ENCODE assay signal across 12 mouse cellular contexts in the genomic region with DNA sequence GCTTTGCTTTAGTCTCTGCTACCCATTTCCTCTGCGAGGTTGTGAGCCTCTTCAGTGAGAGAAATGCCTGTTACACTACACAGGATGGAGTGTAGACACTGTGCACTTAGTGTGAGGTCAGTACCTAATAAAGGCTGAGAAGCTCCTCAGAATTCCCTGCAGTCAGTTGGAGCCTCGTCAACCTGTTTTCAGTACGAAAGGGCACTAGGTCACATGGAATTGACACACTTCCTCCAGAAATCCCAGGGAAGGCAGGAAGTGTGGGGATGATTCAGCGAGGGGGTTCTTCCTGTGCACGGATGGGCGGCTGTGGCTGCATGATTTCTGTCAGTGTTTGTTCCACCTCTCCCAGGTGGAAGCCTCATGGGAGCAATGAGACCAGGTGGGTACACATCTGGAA. TPM values are rescaled to one million over a fixed set of nuclear protein-coding genes. Genes with fewer than 3 reads are reported as not detected.
DNase-seq lines count a peak whose midpoint lies in the region; ATAC-seq and TF ChIP-seq lines count a peak whose summit lies in the region.
"Had no signal": no experiment of that assay in that cellular context is flagged by ENCODE, and none has a peak within 500 bp of the region (broad histone marks: within the 10 kb centered on the region; RNA-seq: fewer than 3 reads in every experiment).

No protein-coding gene starts in this region.

- TF ChIP-seq CTCF in lung, adult 2 months (IDR thresholded peaks at IDR 0.05; ENCODE audit: insufficient read depth, low read length), result no peak

- no peaks in the 10 kb centered on the region for H3K9me3 ChIP-seq in lung, embryonic 15.5 days
- H3K9me3 ChIP-seq in kidney, embryonic 15.5 days (replicated peaks), result no peaks in the 10 kb centered on the region
- H3K9me3 ChIP-seq in stomach, embryonic 16.5 days (replicated peaks; ENCODE audit: control insufficient read depth, low read length), result no peaks in the 10 kb centered on the region

- WGBS in lung, embryonic 15.5 days, result 44% methylated on average over 6 of the region's 6 CpGs
- 37% methylated on average over 6 of the region's 6 CpGs for WGBS in lung, adult 2 months
- WGBS in kidney, embryonic 15.5 days, result 31% methylated on average over 6 of the region's 6 CpGs
- 49% methylated on average over 6 of the region's 6 CpGs for WGBS in stomach, embryonic 16.5 days

- no peaks in the 10 kb centered on the region for H3K27me3 ChIP-seq in lung, embryonic 15.5 days
- no peaks in the 10 kb centered on the region for H3K27me3 ChIP-seq in kidney, embryonic 15.5 days
- no peaks in the 10 kb centered on the region for H3K27me3 ChIP-seq in stomach, embryonic 16.5 days (ENCODE audit: control insufficient read depth, insufficient read depth, low read length)

- ATAC-seq in lung, embryonic 15.5 days (ENCODE audit: borderline replicate concordance, extremely low read depth, low FRiP score, low TSS enrichment), result no peak; the same call in 1 of the 2 replicates
- ATAC-seq in kidney, embryonic 15.5 days (replicated peaks; ENCODE audit: low FRiP score), result peak; percentile 50
- ATAC-seq in stomach, embryonic 16.5 days (ENCODE audit: insufficient read depth, low FRiP score), result peak; percentile 51; the same call in 1 of the 2 replicates

- H3K27ac ChIP-seq in lung, embryonic 15.5 days, result 0 out of 2 replicates have a peak overlapping the region, but pooled peaks have one; percentile 39
- peak overlapping the region; percentile 52 for H3K27ac ChIP-seq in kidney, embryonic 15.5 days
- H3K27ac ChIP-seq in stomach, embryonic 16.5 days (ENCODE audit: low read length), result peak overlapping the region; percentile 60; the same call in 1 of the 2 replicates

- H3K4me3 ChIP-seq in lung, embryonic 15.5 days, result no peak overlapping the region
- H3K4me3 ChIP-seq in lung, adult 2 months (replicated peaks; ENCODE audit: extremely low read depth, low read depth, low read length), result no peak overlapping the region
- no peak overlapping the region for H3K4me3 ChIP-seq in kidney, embryonic 15.5 days (replicated peaks)
- no peak overlapping the region for H3K4me3 ChIP-seq in stomach, embryonic 16.5 days (replicated peaks; ENCODE audit: low read length)

- no peak overlapping the region for H3K4me2 ChIP-seq in lung, embryonic 15.5 days
- no peak overlapping the region for H3K4me2 ChIP-seq in kidney, embryonic 15.5 days
- no peak overlapping the region for H3K4me2 ChIP-seq in stomach, embryonic 16.5 days (ENCODE audit: low read depth, low read length)

- no peaks in the 10 kb centered on the region for H3K36me3 ChIP-seq in lung, embryonic 15.5 days
- H3K36me3 ChIP-seq in kidney, embryonic 15.5 days, result no peaks in the 10 kb centered on the region
- H3K36me3 ChIP-seq in stomach, embryonic 16.5 days (ENCODE audit: control insufficient read depth, insufficient read depth, low read length), result no peaks in the 10 kb centered on the region

- DNase-seq in lung, adult 2 months, result no peak
- DNase-seq in heart, adult 18-20 months, result peak; percentile 61 to 82
- no peak for DNase-seq in thymus, adult 18-20 months
- no peak for DNase-seq in retina, embryonic 14.5 days (ENCODE audit: low spot score)
- no peak for DNase-seq in left cerebral cortex, adult 9 months (ENCODE audit: low spot score in 2 of 2)
- DNase-seq: right cerebral cortex, adult 18-20 months had no signal

- no peak for TF ChIP-seq POLR2A in lung, adult 2 months (IDR thresholded peaks at IDR 0.05; ENCODE audit: borderline replicate concordance, extremely low read depth, low read depth, low read length)

- peaks cover 14% of the 10 kb centered on the region for H3K4me1 ChIP-seq in lung, embryonic 15.5 days
- H3K4me1 ChIP-seq in lung, adult 2 months (ENCODE audit: control insufficient read depth, insufficient read depth, low read length), result peaks cover 5% of the 10 kb centered on the region; the same call in 1 of the 2 replicates
- peaks cover 31% of the 10 kb centered on the region for H3K4me1 ChIP-seq in kidney, embryonic 15.5 days
- peaks cover 11% of the 10 kb centered on the region for H3K4me1 ChIP-seq in stomach, embryonic 16.5 days (ENCODE audit: control insufficient read depth, insufficient read depth, low read length)

- no peak overlapping the region for H3K9ac ChIP-seq in lung, embryonic 15.5 days
- no peak overlapping the region for H3K9ac ChIP-seq in kidney, embryonic 15.5 days
- no peak overlapping the region for H3K9ac ChIP-seq in stomach, embryonic 16.5 days (ENCODE audit: low read length)

RNA-seq across cellular contexts. Expression of gene 1700034J05Rik, which starts 21.1 kb away (rescaled TPM):
- polyA plus RNA-seq in lung, embryonic 15.5 days (2015; fragmentation: Nextera tagmentation; extraction: Ambion mirVana), result 0.10 and 0.16 TPM in 2 replicates
- not detected in 2 replicates for polyA plus RNA-seq in lung, adult 2 months (2012; rRNA removed)
- total RNA-seq in heart, adult 18-20 months (2021), result not detected
- 0.22 and 0.36 TPM in 2 replicates for polyA plus RNA-seq in kidney, embryonic 15.5 days (2015; fragmentation: Nextera tagmentation; extraction: Ambion mirVana)
- 0.14 and 0.21 TPM in 2 replicates for polyA plus RNA-seq in stomach, embryonic 16.5 days (2015; fragmentation: Nextera tagmentation; extraction: Ambion mirVana)
- total RNA-seq: common myeloid progenitor, adult 5-6 weeks; hematopoietic stem cell, adult 5-6 weeks had no signal
- polyA plus RNA-seq: urinary bladder, adult 2 months had no signal

RNA-seq across cellular contexts. Expression of gene Ppfibp1, which starts 44.8 kb away (rescaled TPM):
- polyA plus RNA-seq in lung, embryonic 15.5 days (2015; fragmentation: Nextera tagmentation; extraction: Ambion mirVana), result 45.9 and 52.3 TPM in 2 replicates
- polyA plus RNA-seq in lung, adult 2 months (2012; rRNA removed), result 26.1 and 35.1 TPM in 2 replicates
- 100 to 1,000 TPM; 115 to 130 TPM for total RNA-seq in heart, adult 18-20 months (2021)
- polyA plus RNA-seq in kidney, embryonic 15.5 days (2015; fragmentation: Nextera tagmentation; extraction: Ambion mirVana), result 68.3 and 73.6 TPM in 2 replicates
- polyA plus RNA-seq in stomach, embryonic 16.5 days (2015; fragmentation: Nextera tagmentation; extraction: Ambion mirVana), result 51.4 and 53.4 TPM in 2 replicates

Comparison
In these comparisons a context has a peak if more than half of its experiments do, and no peak if none do; other contexts are left out.
1. DNase-seq: peak in heart, adult 18-20 months (2 of 2); none in lung, adult 2 months (single experiment), thymus, adult 18-20 months (0 of 2), retina, embryonic 14.5 days (single experiment) and left cerebral cortex, adult 9 months (0 of 2).
2. Peak in every context shown above with its lines, with median percentiles within 50 percentile points of each other: H3K27ac ChIP-seq.